Mouse (Mus musculus) liver, postnatal 0 days (tissue): ENCODE results near the gene Slc48a1.

Experiments used
- CTCF ChIP-seq: sonication (generic); IDR thresholded peaks from 2 replicates; pipeline ENCODE4 v1.5.1; 2016; ENCODE audit warnings: antibody characterized with exemption, low read depth
- EP300 ChIP-seq: IDR thresholded peaks from 2 replicates; pipeline ENCODE4 v1.6.1; 2016; ENCODE audit warnings: antibody characterized with exemption, low read depth, mild to moderate bottlenecking

DNA sequence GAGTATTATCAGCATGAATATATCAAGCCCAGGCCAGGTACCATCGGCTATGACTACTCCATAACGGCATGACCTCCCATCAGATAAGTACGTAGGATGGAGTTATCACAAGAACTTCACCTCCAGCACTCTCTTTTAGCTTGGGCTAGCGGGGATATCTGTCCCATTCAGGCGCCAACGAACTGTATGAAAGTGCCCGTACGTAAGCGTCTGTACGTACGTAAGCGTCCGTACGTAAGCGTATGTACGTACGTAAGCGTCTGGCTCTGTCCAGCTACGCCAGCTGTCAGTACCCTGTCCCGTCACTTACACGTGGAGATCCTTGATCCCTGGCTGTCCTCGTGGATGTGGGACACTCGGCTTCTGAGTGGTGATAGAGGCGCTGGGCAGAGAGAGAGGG is 31.6 kb upstream of the Slc48a1 start:
- no peak for TF ChIP-seq CTCF
- TF ChIP-seq EP300, result peak; percentile 69
